Mouse (Mus musculus): ENCODE measurements around the gene Pgm2.

The Pgm2 gene

DNA sequence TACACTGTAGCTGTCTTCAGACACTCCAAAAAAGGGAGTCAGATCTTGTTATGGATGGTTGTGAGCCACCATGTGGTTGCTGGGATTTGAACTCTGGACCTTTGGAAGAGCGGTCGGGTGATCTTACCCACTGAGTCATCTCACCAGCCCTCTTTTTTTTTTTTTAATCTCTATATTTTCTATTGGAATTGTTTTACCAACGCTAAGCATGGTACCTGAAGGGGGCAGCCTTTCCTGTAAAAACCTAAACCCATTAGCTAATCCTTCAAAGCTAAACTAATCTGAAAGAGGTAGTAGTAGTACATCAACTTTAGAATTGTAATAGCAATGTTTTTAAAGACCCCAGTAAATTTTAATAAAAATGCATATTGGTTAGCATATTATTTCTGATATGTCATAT lies 17.2 kb upstream of the Pgm2 start:
- no peak for DNase-seq (ENCODE audit: low spot score in 2 of 2)

DNA sequence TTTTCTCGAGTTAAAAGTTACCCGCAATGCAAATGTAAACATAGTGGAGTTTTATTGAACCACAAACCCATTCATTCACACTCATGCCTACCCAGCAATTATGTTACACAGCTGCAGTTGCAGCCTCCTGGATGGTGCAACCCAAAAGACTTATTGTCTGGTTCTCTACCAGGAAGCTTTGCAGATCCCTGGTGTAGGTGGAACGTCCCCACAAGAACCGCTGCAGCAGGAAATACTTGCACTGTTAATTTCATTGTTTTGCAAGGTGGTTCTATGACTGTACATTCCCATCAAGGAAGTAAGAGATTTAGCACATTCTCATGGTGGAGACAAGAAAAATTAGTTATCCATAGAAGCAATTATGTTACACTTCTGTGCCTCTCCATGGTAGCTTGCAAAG lies 15.4 kb upstream of the Pgm2 start:
- DNase-seq (ENCODE audit: low spot score in 2 of 2), result no peak

GRCm38 (mm10) chr5:64078740-64079461 lies 13.8 kb upstream of the Pgm2 start:
- DNase-seq (ENCODE audit: low spot score in 2 of 2), result no peak

GRCm38 (mm10) chr5:64079462-64079817 lies 13.3 kb upstream of the Pgm2 start:
- no peak for DNase-seq (ENCODE audit: low spot score in 2 of 2)

GRCm38 (mm10) chr5:64083447-64084359 lies 9.0 kb upstream of the Pgm2 start:
- DNase-seq (ENCODE audit: low spot score in 2 of 2), result no peak

GRCm38 (mm10) chr5:64085405-64085804 lies 7.3 kb upstream of the Pgm2 start:
- DNase-seq (ENCODE audit: low spot score in 2 of 2), result no peak

DNA sequence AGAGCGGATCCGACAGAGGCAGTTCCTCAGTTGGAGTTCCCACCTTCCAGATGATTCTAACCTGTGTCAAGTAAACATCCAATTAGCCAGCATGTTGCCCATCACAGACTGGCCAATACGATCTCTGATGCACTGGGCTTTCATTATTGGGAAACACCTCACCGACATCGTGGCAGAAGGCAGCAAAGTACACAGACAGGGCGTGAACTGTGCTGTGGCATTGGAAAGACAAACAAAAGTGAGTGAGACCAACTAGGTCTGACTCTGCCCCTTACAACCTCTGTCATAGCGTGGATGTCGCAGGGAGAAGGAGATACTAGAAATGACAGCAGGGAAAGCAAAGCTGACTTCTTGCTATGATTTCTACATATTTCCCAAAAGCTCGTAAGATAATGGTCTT lies 4.0 kb upstream of the Pgm2 start:
- DNase-seq (ENCODE audit: low spot score in 2 of 2), result no peak

DNA sequence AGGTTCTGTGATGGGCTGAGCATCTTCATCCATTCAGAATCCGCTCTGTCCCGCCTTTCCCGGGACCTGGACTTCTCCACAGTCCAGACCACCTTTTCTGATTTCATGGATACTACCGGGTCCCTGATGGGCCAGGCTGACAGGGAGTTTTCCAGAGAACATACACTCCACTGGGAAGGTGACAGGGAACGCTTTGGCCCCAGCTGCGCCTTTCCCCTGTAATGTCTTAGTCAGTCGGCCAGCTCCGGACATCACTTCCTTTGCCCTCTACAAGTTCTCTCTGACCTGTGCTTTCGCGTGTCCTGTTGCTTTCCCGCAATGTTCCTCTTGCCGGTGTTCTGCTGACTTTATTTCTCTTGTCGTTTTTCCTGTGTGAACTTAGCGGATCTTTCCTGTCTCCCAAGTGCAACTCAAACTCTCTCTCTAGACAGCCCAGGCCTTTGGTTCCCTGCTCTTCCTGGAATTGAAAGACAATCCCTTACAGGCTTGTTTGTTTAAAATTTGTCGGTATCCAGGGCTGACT lies 660 bp downstream of the Pgm2 start:
- no peak for DNase-seq (ENCODE audit: low spot score in 2 of 2)

GRCm38 (mm10) chr5:64095342-64095993 lies 2.7 kb downstream of the Pgm2 start:
- DNase-seq (ENCODE audit: low spot score in 2 of 2), result no peak

DNA sequence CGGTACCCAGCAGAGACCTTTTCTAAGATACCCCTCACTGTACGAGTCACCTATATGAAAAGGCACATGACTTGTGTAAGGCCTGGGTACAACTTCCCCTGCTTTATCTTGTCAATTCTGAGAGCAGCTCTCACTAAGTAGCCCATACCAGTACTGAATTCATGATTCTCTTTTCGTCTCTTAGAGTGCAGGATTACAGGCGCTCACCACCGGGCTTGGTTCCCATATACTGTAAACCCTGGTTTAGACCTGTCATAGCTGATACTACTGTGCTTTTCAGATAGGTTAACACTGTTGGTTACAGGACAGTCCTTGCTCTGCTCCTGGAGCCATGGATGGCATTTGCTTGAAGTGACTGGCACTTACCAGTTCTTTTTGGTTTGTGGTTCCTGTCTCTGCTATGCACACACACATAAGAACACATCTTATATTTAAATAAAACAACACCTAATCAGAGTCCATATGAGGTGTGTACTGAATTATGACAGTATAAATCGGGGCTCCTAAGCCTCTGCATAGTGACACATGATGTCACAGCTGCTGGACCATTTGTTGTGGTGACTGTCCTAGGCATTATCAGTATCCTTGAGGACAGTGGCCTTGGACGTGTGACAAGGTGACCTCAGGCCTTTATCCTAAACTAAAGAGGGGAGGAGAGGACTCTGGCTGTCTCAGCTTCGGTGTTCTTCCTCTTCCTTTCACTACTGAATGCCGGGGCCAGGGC lies 9.4 kb downstream of the Pgm2 start:
- DNase-seq (ENCODE audit: low spot score in 2 of 2), result no peak

- DNase-seq (ENCODE audit: low spot score in 2 of 2), result no peak
These were observed 9.9 kb downstream of the Pgm2 start for GRCm38 (mm10) chr5:64102717-64103075.

- DNase-seq (ENCODE audit: low spot score in 2 of 2), result no peak
These were observed 15.0 kb downstream of the Pgm2 start for GRCm38 (mm10) chr5:64107596-64108289.

DNA sequence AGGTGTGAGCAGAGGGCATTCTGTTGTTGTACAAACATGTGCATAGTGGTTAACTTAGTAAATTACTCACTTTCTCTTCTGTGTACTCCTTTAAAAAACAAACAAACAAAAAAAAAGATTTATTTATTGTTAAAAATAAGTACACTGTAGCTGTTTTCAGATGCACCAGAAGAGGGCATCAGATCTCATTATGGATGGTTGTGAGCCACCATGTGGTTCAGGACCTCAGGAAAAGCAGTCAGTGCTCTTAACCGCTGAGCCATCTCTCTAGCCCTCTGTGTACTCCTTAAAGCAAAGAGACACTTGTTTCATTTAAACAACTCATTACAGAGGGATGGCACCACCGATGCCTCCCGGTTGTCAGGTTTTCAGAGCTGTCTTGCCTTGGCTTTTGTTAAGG lies 16.5 kb downstream of the Pgm2 start:
- no peak for DNase-seq (ENCODE audit: low spot score in 2 of 2)

GRCm38 (mm10) chr5:64112360-64112759 lies 19.6 kb downstream of the Pgm2 start:
- no peak for DNase-seq (ENCODE audit: low spot score in 2 of 2)

GRCm38 (mm10) chr5:64114210-64114609 lies 21.5 kb downstream of the Pgm2 start:
- DNase-seq (ENCODE audit: low spot score in 2 of 2), result no peak

DNA sequence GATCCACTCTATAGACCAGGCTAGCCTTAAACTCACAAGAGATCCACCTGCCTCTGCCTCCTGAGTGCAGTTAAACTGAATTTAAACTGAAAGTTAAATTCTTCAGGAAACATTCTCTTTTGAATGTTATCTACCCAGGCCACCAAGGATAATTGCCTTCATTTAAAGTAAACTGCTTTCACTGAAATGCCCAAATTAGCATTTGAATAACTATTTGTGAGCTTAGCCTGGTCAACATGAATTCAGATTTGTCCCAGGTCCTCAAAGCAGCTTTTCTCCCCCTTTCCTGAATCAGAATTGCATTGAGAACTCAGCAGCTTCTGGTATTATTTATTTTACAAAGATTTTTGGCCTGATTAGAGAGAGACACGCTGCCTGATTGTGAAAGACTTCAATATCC lies 24.4 kb downstream of the Pgm2 start:
- no peak for DNase-seq (ENCODE audit: low spot score in 2 of 2)

- DNase-seq (ENCODE audit: low spot score in 2 of 2), result no peak
These were observed 33.0 kb downstream of the Pgm2 start for GRCm38 (mm10) chr5:64125783-64126182.

DNA sequence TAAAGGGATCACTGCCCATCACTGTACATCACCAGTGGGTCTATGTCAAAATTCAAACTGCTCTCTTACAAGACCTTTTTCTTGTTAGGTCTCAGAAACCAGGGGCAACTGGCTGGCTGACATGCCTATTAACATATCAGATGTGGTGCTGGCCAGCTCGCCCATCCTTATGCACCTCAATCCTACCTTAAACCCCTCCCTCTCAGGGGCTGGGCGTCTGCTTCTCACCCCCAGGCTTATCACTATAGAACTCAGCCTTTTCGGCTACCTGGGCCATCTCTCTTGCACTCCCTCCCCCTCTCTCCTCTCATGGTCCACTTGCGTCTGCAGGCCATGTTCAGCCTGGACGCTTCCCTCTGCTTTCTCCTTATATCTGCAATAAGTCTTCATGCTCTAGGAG lies 38.8 kb downstream of the Pgm2 start:
- DNase-seq (ENCODE audit: low spot score in 2 of 2), result no peak

- no peak for DNase-seq (ENCODE audit: low spot score in 2 of 2)
These were observed 41.2 kb downstream of the Pgm2 start for GRCm38 (mm10) chr5:64133901-64134300.

- DNase-seq (ENCODE audit: low spot score in 2 of 2), result no peak
These were observed 43.6 kb downstream of the Pgm2 start for GRCm38 (mm10) chr5:64136325-64136724.

- no peak for DNase-seq (ENCODE audit: low spot score in 2 of 2)
These were observed 47.5 kb downstream of the Pgm2 start for GRCm38 (mm10) chr5:64140202-64140601.
